Mouse (Mus musculus): ENCODE data around the gene Rarres1.

DNA sequence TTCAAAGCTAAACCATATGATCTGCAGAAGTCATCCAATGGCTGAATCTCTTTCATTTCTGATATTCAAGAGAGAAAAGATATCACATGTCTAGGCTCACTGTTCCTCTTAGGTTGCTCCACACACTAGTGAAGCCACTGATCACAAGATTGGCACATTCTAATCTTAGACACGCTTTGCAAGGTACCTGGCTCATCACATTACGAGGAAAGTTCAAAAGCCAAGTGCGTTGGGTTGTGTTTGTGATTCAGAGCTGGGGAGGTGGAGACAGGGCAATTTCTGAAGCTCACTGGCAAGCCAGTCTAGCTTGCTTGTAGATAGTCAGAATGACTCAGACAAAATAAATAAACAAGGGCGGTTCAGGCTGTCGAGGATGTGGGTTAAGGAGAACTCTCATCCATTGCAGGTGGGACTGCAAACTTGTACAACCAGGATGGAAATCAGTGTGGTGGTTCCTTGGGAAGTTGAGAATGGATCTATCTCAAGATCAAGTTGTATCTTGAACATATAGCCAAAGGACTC is 38.7 kb upstream of the Rarres1 start:
- TF ChIP-seq CTCF (IDR thresholded peaks at IDR 0.05; ENCODE audit: low read depth, low read length) (no peak), POLR2A (IDR thresholded peaks at IDR 0.05; ENCODE audit: borderline replicate concordance, low read depth, low read length) (no peak)
